Mouse (Mus musculus) midbrain, embryonic 16.5 days (tissue): ENCODE results near the gene Acsm3. TPM values are rescaled to one million over a fixed set of nuclear protein-coding genes. Genes with fewer than 3 reads are reported as not detected.

Experiments used
- ATAC-seq: fragments of 200-750 bp; cut with Nextera tagmentation; 2 replicates; pipeline ENCODE4 v1.8.0; 2017; ENCODE audit warnings: moderate TSS enrichment
- H3K27ac ChIP-seq: fragments of 300-500 bp; sonication (generic); 2 replicates; pipeline ENCODE4 v1.5.1; 2014; ENCODE audit warnings: mild to moderate bottlenecking, low read length, mixed read lengths
- H3K27me3 ChIP-seq: fragments of 300-500 bp; sonication (generic); 2 replicates; pipeline ENCODE4 v1.6.1; 2014; ENCODE audit warnings: low read depth, low read length, mixed read lengths; ENCODE audit not compliant: control insufficient read depth, insufficient read depth
- H3K36me3 ChIP-seq: fragments of 300-500 bp; sonication (generic); 2 replicates; pipeline ENCODE4 v1.6.1; 2014; ENCODE audit warnings: mild to moderate bottlenecking, low read length, moderate library complexity, mixed read lengths; ENCODE audit not compliant: control insufficient read depth, insufficient read depth
- H3K4me1 ChIP-seq: fragments of 300-500 bp; sonication (generic); 2 replicates; pipeline ENCODE4 v1.6.1; 2014; ENCODE audit warnings: mild to moderate bottlenecking, low read length, mixed read lengths; ENCODE audit not compliant: control insufficient read depth, insufficient read depth
- H3K4me2 ChIP-seq: fragments of 300-500 bp; sonication (generic); 2 replicates; pipeline ENCODE4 v1.6.1; 2014; ENCODE audit warnings: mild to moderate bottlenecking, low read length, mixed read lengths
- H3K4me3 ChIP-seq: fragments of 300-500 bp; sonication (generic); 2 replicates; pipeline ENCODE4 v1.5.1; 2014; ENCODE audit warnings: low read depth, mild to moderate bottlenecking, low read length, moderate library complexity, mixed read lengths
- H3K9ac ChIP-seq: fragments of 300-500 bp; sonication (generic); 2 replicates; pipeline ENCODE4 v1.6.1; 2014; ENCODE audit warnings: low read depth, low read length, mixed read lengths
- H3K9me3 ChIP-seq: fragments of 300-500 bp; sonication (generic); replicated peaks from 2 replicates; pipeline ENCODE4 v1.6.1; 2014; ENCODE audit warnings: mild to moderate bottlenecking, low read length, mixed read lengths; ENCODE audit not compliant: control insufficient read depth, poor library complexity, severe bottlenecking
- WGBS: fragments of 180-500 bp; shearing (Covaris S2); extraction: QIAGEN DNeasy Blood & Tissue Kit; methylation state at CpG from one replicate; pipeline ENCODE4 v1.1.7; 2014; 5-methylcytosine and 5-hydroxymethylcytosine counted together
- polyA plus RNA-seq: library from polyadenylated mRNA; unstranded; fragments of >200 nt; fragmentation: Nextera tagmentation; extraction: Ambion mirVana; gene quantifications from 2 replicates; pipeline ENCODE4 v1.2.1, GENCODE M21; 2015

Acsm3 gene
- polyA plus RNA-seq, 1 experiment from 2014 or later, result not detected

GRCm38 (mm10) chr7:119789024-119789423 lies 28.3 kb downstream of the Acsm3 start:
- peaks cover 25% of the 10 kb centered on the region for H3K36me3 ChIP-seq
- peaks cover 4% of the 10 kb centered on the region; the same call in 1 of the 2 replicates for H3K4me1 ChIP-seq

GRCm38 (mm10) chr7:119793586-119794250 lies 33.0 kb downstream of the Acsm3 start, which contains the start of the genes Rexo5 and Eri2:
Gene Rexo5 (plus strand): TSS chr7:119794006.
Gene Eri2 (minus strand): TSS chr7:119794058.
- H3K36me3 ChIP-seq, result 0 out of 2 replicates have a peak, but pooled peaks cover 4% of the 10 kb centered on the region
- peaks cover 4% of the 10 kb centered on the region; the same call in 1 of the 2 replicates for H3K4me1 ChIP-seq
- under 1% methylated on average over 53 of the region's 53 CpGs for WGBS
- peak within 1 kb of the TSS; percentile 64 for H3K4me2 ChIP-seq
- peak within 1 kb of the TSS; percentile 69 for H3K27ac ChIP-seq
- peak within 1 kb of the TSS; percentile 70 for H3K4me3 ChIP-seq
- H3K27me3 ChIP-seq, result no peaks in the 10 kb centered on the region
- H3K9ac ChIP-seq, result peak within 1 kb of the TSS; percentile 80
- no peaks in the 10 kb centered on the region for H3K9me3 ChIP-seq
- peak; percentile 98 for ATAC-seq

More at GRCm38 (mm10) chr7:119789024-119789423, 28.3 kb downstream of the Acsm3 start:
- Histone ChIP-seq H3K9ac (no peak overlapping the region), H3K4me2 (no peak overlapping the region), H3K4me3 (no peak overlapping the region), H3K9me3 (no peaks in the 10 kb centered on the region), H3K27ac (no peak overlapping the region), H3K27me3 (no peaks in the 10 kb centered on the region)
- ATAC-seq, result no peak
- 80% methylated on average over 3 of the region's 3 CpGs for WGBS

GRCm38 (mm10) chr7:119794251-119794638 lies 33.5 kb downstream of the Acsm3 start:
- no peaks in the 10 kb centered on the region for H3K27me3 ChIP-seq
- no peaks in the 10 kb centered on the region for H3K9me3 ChIP-seq
- ATAC-seq, result peak; percentile 82
- 0 out of 2 replicates have a peak, but pooled peaks cover 4% of the 10 kb centered on the region for H3K36me3 ChIP-seq
- H3K4me3 ChIP-seq, result peak overlapping the region; percentile 70
- H3K9ac ChIP-seq, result peak overlapping the region; percentile 80
- peak overlapping the region; percentile 69; the same call in 1 of the 2 replicates for H3K27ac ChIP-seq
- under 1% methylated on average over 20 of the region's 21 CpGs for WGBS
- peaks cover 4% of the 10 kb centered on the region; the same call in 1 of the 2 replicates for H3K4me1 ChIP-seq
- H3K4me2 ChIP-seq, result peak overlapping the region; percentile 64

GRCm38 (mm10) chr7:119795311-119795710 lies 34.6 kb downstream of the Acsm3 start:
- no peaks in the 10 kb centered on the region for H3K27me3 ChIP-seq
- no peak overlapping the region for H3K4me2 ChIP-seq
- H3K4me3 ChIP-seq, result no peak overlapping the region
- ATAC-seq, result no peak
- peaks cover 4% of the 10 kb centered on the region; the same call in 1 of the 2 replicates for H3K4me1 ChIP-seq
- H3K27ac ChIP-seq, result no peak overlapping the region
- no peak overlapping the region for H3K9ac ChIP-seq
- H3K9me3 ChIP-seq, result no peaks in the 10 kb centered on the region
- H3K36me3 ChIP-seq, result no peaks in the 10 kb centered on the region

- ATAC-seq, result no peak
- H3K4me3 ChIP-seq, result no peak overlapping the region
- H3K36me3 ChIP-seq, result no peaks in the 10 kb centered on the region
- no peaks in the 10 kb centered on the region for H3K9me3 ChIP-seq
- no peak overlapping the region for H3K9ac ChIP-seq
- WGBS, result 96% methylated on average over 3 of the region's 3 CpGs
- H3K27me3 ChIP-seq, result no peaks in the 10 kb centered on the region
- no peaks in the 10 kb centered on the region for H3K4me1 ChIP-seq
- no peak overlapping the region for H3K4me2 ChIP-seq
- no peak overlapping the region for H3K27ac ChIP-seq
Measured at GRCm38 (mm10) chr7:119800488-119800887, 39.8 kb downstream of the Acsm3 start.

- no peaks in the 10 kb centered on the region for H3K27me3 ChIP-seq
- H3K4me3 ChIP-seq, result no peak overlapping the region
- no peak overlapping the region for H3K4me2 ChIP-seq
- WGBS, result 93% methylated on average over 3 of the region's 3 CpGs
- no peaks in the 10 kb centered on the region for H3K36me3 ChIP-seq
- H3K9me3 ChIP-seq, result no peaks in the 10 kb centered on the region
- H3K9ac ChIP-seq, result no peak overlapping the region
- H3K27ac ChIP-seq, result no peak overlapping the region
- no peak for ATAC-seq
- no peaks in the 10 kb centered on the region for H3K4me1 ChIP-seq
Measured at GRCm38 (mm10) chr7:119800991-119801390, 40.3 kb downstream of the Acsm3 start.

GRCm38 (mm10) chr7:119807396-119807795 lies 46.7 kb downstream of the Acsm3 start:
- Histone ChIP-seq H3K27me3 (no peaks in the 10 kb centered on the region), H3K4me1 (no peaks in the 10 kb centered on the region), H3K27ac (no peak overlapping the region), H3K36me3 (no peaks in the 10 kb centered on the region), H3K9me3 (no peaks in the 10 kb centered on the region), H3K4me3 (no peak overlapping the region), H3K4me2 (no peak overlapping the region), H3K9ac (no peak overlapping the region)
- no peak for ATAC-seq
- 96% methylated on average over 5 of the region's 5 CpGs for WGBS

GRCm38 (mm10) chr7:119808723-119809122 lies 48.0 kb downstream of the Acsm3 start:
- Histone ChIP-seq H3K9ac (no peak overlapping the region), H3K27ac (no peak overlapping the region), H3K9me3 (no peaks in the 10 kb centered on the region), H3K4me3 (no peak overlapping the region), H3K4me1 (no peaks in the 10 kb centered on the region), H3K4me2 (no peak overlapping the region), H3K36me3 (no peaks in the 10 kb centered on the region), H3K27me3 (no peaks in the 10 kb centered on the region)
- ATAC-seq, result no peak
- 92% methylated on average over 3 of the region's 3 CpGs for WGBS

- Histone ChIP-seq H3K4me3 (no peak overlapping the region), H3K9me3 (no peaks in the 10 kb centered on the region), H3K36me3 (no peaks in the 10 kb centered on the region; the same call in 1 of the 2 replicates), H3K27me3 (no peaks in the 10 kb centered on the region), H3K27ac (no peak overlapping the region), H3K4me2 (no peak overlapping the region), H3K9ac (no peak overlapping the region), H3K4me1 (no peaks in the 10 kb centered on the region)
- 100% methylated on average over 1 of the region's 1 CpGs for whole genome bisulfite sequencing
- ATAC-seq, result no peak
Measured at GRCm38 (mm10) chr7:119835371-119835770, 74.6 kb downstream of the Acsm3 start.
